Mouse (Mus musculus) limb, embryonic 15.5 days (tissue): ENCODE results near the gene Strip1. TPM values are rescaled to one million over a fixed set of nuclear protein-coding genes. Genes with fewer than 3 reads are reported as not detected.

Experiments used
- ATAC-seq: fragments of 200-750 bp; cut with Nextera tagmentation; 2 replicates; pipeline ENCODE4 v1.8.0; 2017; ENCODE audit warnings: low read depth, moderate TSS enrichment; ENCODE audit not compliant: insufficient number of reproducible peaks, low FRiP score, low TSS enrichment
- H3K27ac ChIP-seq: fragments of 300-500 bp; sonication (generic); 2 replicates; pipeline ENCODE4 v1.5.1; 2015; ENCODE audit warnings: moderate library complexity, mild to moderate bottlenecking, inconsistent platforms
- H3K27me3 ChIP-seq: fragments of 300-500 bp; sonication (generic); 2 replicates; pipeline ENCODE4 v1.6.1; 2015; ENCODE audit warnings: inconsistent platforms
- H3K36me3 ChIP-seq: fragments of 300-500 bp; sonication (generic); 2 replicates; pipeline ENCODE4 v1.6.1; 2015; ENCODE audit warnings: inconsistent platforms
- H3K4me1 ChIP-seq: fragments of 300-500 bp; sonication (generic); 2 replicates; pipeline ENCODE4 v1.6.1; 2015; ENCODE audit warnings: inconsistent platforms
- H3K4me2 ChIP-seq: fragments of 300-500 bp; sonication (generic); 2 replicates; pipeline ENCODE4 v1.6.1; 2015; ENCODE audit warnings: mild to moderate bottlenecking, inconsistent platforms
- H3K4me3 ChIP-seq: fragments of 300-500 bp; sonication (generic); 2 replicates; pipeline ENCODE4 v1.5.1; 2015; ENCODE audit warnings: mild to moderate bottlenecking, inconsistent platforms
- H3K9ac ChIP-seq: fragments of 300-500 bp; sonication (generic); 2 replicates; pipeline ENCODE4 v1.6.1; 2015; ENCODE audit warnings: inconsistent platforms
- H3K9me3 ChIP-seq: fragments of 300-500 bp; sonication (generic); 2 replicates; pipeline ENCODE4 v1.6.1; 2016; ENCODE audit warnings: inconsistent platforms
- WGBS: fragments of 180-500 bp; shearing (Covaris S2); methylation state at CpG from one replicate; pipeline ENCODE4 v1.1.7; 2015; 5-methylcytosine and 5-hydroxymethylcytosine counted together
- polyA plus RNA-seq: library from polyadenylated mRNA; unstranded; fragments of >200 nt; fragmentation: Nextera tagmentation; extraction: Ambion mirVana; gene quantifications from 2 replicates; pipeline ENCODE4 v1.2.1, GENCODE M21; 2015

Strip1 gene
- polyA plus RNA-seq, 1 experiment from 2014 or later, result 55.8 TPM

DNA sequence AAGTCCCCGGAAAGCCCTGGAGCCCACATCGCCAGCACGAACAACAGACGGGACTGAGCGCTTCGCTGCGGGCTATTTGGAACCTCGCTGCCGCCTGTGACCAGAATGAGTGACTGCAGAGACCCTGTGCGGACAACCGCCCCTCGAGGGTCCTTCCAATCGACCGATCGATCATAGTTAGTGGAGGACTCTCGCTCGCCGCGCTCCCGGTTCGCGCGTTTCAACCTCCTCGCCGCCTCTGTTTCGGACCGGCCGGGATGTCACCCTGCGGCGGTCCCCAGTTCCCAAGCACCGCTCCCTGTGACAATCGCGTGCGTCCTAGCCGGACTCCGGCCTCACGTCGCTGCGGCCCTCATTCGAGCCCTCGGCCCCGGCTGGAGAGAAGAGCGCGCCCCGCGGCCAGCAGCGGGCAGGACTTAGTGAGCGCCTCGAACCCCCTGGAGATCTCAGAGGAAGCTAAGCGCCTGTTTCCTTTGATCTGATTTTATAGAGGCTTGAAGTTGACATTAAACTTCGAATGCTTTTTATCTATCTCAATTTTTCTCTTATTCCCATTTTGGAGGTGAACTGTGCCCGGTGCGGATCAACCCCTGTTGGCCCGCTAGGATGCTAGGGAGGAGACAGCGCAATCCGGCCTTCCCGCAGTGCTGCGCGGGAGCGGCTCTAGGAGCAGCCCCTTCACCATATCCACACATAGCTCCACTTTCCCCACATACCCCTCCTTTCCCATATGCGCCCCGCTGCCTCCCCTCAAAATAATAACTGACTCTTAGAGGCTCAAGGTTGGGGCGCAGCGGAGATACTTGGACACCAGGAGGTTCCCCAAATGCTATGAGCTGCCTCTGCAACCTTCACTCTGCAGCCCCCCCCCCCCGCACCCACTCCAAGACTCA is 48.4 kb downstream of the Strip1 start:
- peaks cover 28% of the 10 kb centered on the region for H3K4me1 ChIP-seq
- peak overlapping the region; percentile 31 for H3K9ac ChIP-seq
- no peak for ATAC-seq
- no peaks in the 10 kb centered on the region for H3K9me3 ChIP-seq
- H3K27me3 ChIP-seq, result peaks cover 73% of the 10 kb centered on the region
- H3K4me3 ChIP-seq, result peak overlapping the region; percentile 41
- WGBS, result 2% methylated on average over 65 of the region's 65 CpGs
- H3K4me2 ChIP-seq, result peak overlapping the region; percentile 62
- H3K36me3 ChIP-seq, result no peaks in the 10 kb centered on the region
- no peak overlapping the region; the same call in 1 of the 2 replicates for H3K27ac ChIP-seq

DNA sequence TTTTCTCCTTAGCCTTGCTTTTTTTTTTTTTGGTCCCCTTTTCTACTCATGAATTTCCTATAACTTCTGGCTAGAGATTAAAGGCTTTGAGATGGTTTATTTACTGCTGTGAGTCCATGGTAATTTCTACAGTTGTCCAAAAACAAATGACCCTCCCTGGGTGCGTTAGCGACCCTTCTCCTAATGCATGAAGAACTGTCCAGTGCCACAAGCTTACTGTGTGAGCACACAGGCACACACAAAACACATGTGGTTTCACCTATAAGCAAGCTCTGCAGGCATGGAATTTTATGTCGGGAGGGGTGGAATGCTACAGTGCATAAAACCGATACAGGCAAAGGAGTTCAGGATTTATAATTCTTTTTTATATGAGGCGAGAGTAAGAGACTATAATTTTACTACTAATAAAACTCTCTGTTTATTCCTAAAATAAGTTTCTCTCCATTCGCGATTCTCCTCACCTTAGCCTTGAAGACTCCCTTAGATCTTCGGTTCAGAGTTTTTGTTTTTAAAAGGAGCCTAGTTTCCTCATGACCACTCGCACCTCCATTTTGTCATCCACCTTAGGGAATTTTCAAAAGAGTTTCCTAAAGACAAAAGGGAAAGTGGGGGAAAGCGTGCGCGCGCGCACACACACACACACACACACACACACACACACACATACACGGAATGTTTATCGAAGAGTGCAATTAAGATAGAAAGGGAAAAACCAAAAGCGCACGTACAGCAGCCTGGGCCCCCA is 49.2 kb downstream of the Strip1 start:
- Histone ChIP-seq H3K4me2 (peak overlapping the region; percentile 62), H3K27me3 (peaks cover 67% of the 10 kb centered on the region), H3K27ac (no peak overlapping the region), H3K9me3 (no peaks in the 10 kb centered on the region), H3K4me1 (peaks cover 28% of the 10 kb centered on the region), H3K9ac (no peak overlapping the region), H3K4me3 (peak overlapping the region; percentile 41), H3K36me3 (no peaks in the 10 kb centered on the region)
- no peak for ATAC-seq
- 2% methylated on average over 18 of the region's 18 CpGs for WGBS

DNA sequence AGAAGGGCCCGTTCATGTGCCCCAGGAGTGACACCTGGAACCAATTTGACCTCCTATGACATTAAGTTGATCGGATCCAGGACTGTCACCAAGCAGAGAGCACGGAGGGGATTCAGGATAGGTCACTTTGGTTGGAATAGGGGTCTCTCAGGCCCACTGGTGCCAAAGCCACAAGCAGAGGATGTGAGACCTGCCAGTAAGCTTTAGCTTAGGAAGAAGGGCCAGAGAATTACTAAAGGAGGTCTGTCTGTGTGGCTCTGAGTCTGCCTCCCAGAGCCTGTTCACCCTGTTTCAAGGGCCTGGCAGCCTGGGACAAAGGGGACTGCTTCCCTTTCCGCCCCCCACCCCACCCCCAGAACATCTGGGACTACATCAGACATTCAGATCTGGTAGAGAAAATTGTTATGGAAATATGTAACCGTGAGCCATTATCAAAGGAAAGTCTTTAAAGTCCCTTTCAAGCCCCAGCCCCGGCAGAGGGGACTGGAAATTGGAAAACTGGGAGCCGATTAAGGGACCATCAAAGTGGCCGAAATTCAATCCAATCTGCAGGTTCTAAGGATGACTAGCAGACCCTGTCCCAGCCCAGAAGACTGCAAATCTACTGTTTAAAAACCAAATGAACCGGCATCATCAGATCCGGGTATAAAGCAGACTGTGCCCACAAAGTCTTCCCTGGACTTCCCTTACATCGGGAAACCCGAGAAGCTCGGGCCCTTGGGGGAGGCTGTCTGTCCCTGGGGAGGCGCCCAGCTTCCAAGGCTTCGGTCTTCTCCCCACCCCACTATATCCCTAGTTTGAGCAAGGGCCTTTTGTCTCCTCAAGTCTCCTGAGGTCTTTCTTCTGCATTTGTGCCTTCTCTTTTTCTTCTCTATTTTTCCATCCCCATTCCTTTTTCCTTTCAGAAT is 50.1 kb downstream of the Strip1 start:
- 10% methylated on average over 15 of the region's 15 CpGs for WGBS
- Histone ChIP-seq H3K9me3 (no peaks in the 10 kb centered on the region), H3K4me2 (no peak overlapping the region), H3K4me3 (no peak overlapping the region), H3K4me1 (peaks cover 28% of the 10 kb centered on the region), H3K9ac (no peak overlapping the region), H3K27me3 (peaks cover 60% of the 10 kb centered on the region), H3K36me3 (no peaks in the 10 kb centered on the region), H3K27ac (no peak overlapping the region)
- no peak for ATAC-seq

DNA sequence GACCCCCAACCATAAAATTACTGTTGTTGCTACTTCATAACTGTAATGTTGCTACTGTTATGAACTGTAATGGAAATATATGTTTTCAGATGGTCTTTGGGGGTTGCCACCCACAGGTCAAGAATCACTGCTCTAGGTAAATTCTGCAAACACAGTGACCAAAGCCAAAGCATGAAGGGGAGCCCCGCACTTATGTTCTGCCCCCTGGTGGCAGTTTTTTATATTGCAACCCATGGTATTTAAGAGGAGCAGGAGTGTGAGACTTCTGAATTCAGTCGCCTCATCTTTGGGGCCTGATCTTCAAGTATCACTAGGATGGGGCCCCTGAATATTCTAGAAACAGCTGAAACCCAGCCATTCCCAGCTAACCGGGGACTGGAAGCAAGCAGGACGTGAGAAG is 52.0 kb downstream of the Strip1 start:
- Histone ChIP-seq H3K4me2 (no peak overlapping the region), H3K27me3 (peaks cover 41% of the 10 kb centered on the region), H3K4me1 (peaks cover 28% of the 10 kb centered on the region), H3K9ac (no peak overlapping the region), H3K9me3 (no peaks in the 10 kb centered on the region), H3K36me3 (no peaks in the 10 kb centered on the region), H3K27ac (no peak overlapping the region), H3K4me3 (no peak overlapping the region)
- WGBS, result 22% methylated on average over 4 of the region's 4 CpGs
- no peak for ATAC-seq

DNA sequence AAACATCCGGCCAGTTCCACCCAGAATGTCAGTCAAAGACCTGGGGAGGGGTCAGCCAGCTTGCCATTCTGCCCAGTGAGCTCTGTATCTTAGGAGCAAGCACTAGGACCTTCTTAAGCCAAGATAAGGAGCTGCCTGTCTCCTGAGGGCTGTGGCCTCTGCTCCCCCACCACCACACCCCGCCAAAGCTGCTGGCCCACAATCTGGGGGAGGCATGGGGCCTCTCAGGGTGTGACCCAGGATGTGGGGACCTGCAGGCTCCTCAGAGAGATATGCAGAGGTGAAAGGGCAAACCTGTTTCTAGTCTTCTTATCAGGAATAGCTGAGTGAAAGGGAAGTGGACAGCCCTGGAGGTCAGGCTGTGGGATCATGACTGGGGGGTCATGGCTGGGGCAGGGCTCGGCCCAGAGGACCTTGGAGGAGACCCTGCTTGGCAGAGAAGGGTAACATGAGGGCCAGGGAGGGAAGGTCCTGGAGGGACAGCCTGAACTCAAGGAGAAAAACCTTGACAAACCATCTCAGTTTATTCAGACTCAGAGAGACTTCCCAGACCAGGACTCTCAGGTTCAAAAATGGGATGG is 53.6 kb downstream of the Strip1 start:
- H3K27me3 ChIP-seq, result peaks cover 25% of the 10 kb centered on the region
- H3K27ac ChIP-seq, result no peak overlapping the region
- ATAC-seq, result no peak
- no peak overlapping the region for H3K4me2 ChIP-seq
- H3K4me1 ChIP-seq, result peaks cover 17% of the 10 kb centered on the region
- H3K9ac ChIP-seq, result no peak overlapping the region
- no peaks in the 10 kb centered on the region for H3K9me3 ChIP-seq
- no peaks in the 10 kb centered on the region for H3K36me3 ChIP-seq
- 39% methylated on average over 3 of the region's 3 CpGs for WGBS
- H3K4me3 ChIP-seq, result no peak overlapping the region

DNA sequence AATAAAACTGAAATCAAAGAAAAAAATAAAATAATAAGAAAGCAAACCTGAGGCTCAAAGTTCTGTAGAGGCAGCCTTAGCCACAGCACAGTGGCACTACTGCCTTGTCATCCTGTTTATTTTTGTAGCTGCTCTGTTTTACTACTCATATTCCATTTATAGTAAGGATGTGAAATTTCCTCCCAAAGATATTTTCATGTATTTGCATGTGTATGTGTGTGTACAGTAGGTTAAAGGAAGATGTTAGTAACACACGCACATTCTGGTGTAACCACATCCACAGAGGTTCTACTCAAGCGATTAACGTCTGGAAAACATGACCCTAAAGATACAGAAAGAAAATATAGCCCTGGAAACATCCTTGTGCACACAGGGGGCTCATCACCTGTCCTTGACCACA is 54.7 kb downstream of the Strip1 start:
- H3K27me3 ChIP-seq, result peaks cover 22% of the 10 kb centered on the region
- no peak overlapping the region for H3K27ac ChIP-seq
- no peak overlapping the region for H3K9ac ChIP-seq
- no peak for ATAC-seq
- H3K4me3 ChIP-seq, result no peak overlapping the region
- H3K4me1 ChIP-seq, result peaks cover 11% of the 10 kb centered on the region; the same call in 1 of the 2 replicates
- H3K36me3 ChIP-seq, result no peaks in the 10 kb centered on the region
- H3K9me3 ChIP-seq, result no peaks in the 10 kb centered on the region
- H3K4me2 ChIP-seq, result no peak overlapping the region
- WGBS, result 89% methylated on average over 3 of the region's 3 CpGs

DNA sequence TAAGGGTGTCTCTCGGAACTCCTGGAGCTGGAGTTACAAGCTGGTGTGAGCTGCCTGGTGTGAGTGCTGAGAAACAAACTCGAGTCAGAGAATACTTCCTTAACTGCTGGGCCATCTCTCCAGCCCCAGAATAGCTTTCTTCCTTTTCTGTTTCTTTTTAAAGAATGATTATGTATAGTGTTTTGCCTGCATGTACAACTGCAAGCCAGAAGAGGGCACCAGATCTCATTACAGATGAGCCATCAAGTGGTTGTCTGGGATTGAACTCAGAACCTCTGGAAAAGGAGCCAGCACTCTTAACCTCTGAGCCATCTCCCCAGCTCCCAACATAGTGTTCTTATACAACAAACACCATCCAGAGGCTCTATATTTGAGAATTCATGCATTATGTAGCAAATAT is 60.3 kb downstream of the Strip1 start:
- Histone ChIP-seq H3K9me3 (no peaks in the 10 kb centered on the region), H3K4me1 (no peaks in the 10 kb centered on the region), H3K27ac (no peak overlapping the region), H3K4me2 (no peak overlapping the region), H3K36me3 (no peaks in the 10 kb centered on the region), H3K27me3 (0 out of 2 replicates have a peak, but pooled peaks cover 3% of the 10 kb centered on the region), H3K9ac (no peak overlapping the region), H3K4me3 (no peak overlapping the region)
- 41% methylated on average over 2 of the region's 2 CpGs for WGBS
- ATAC-seq, result no peak

DNA sequence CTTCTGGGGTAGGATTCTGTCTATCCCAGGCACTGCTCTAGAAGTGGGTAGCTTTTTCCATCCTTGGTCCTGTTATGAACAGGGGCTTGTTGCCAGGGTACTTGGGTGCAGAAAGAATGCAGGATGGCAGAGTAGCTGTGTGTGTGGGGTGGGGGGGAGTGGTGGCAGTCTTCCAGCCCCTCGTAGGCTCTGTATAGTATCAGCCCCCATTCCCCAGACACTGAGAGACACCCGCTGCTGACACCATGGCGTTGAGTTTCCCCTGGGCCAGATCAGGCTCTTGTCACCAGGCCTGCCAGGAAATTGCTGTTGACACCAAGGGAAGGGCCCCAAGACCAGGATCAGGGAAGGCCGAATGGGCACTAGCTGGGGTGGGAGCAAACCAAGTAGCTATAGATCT is 62.8 kb downstream of the Strip1 start:
- ATAC-seq, result no peak
- no peak overlapping the region for H3K4me3 ChIP-seq
- H3K4me2 ChIP-seq, result no peak overlapping the region
- no peak overlapping the region for H3K27ac ChIP-seq
- H3K9ac ChIP-seq, result no peak overlapping the region
- H3K4me1 ChIP-seq, result peaks cover 3% of the 10 kb centered on the region; the same call in 1 of the 2 replicates
- H3K27me3 ChIP-seq, result 0 out of 2 replicates have a peak, but pooled peaks cover 3% of the 10 kb centered on the region
- no peaks in the 10 kb centered on the region for H3K36me3 ChIP-seq
- 58% methylated on average over 4 of the region's 4 CpGs for WGBS
- H3K9me3 ChIP-seq, result no peaks in the 10 kb centered on the region

DNA sequence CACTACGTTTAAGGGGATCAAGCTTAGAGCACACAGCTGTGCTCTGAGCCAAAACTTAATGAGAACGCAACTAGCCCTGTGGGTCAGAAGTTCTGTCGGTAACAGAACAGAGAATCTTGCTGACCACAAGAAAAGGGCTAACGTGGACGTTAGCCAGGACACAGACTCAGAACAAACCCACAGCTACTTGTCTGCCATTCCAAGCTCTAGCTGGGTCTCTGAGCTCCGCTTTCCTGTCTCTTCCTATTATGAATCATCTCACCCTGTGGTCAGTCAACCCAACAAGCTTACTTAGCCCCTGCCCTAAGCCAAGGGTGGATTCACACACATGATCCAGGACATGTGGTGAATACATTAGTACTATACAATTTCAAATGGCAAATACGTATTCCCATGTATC is 63.7 kb downstream of the Strip1 start:
- Histone ChIP-seq H3K4me3 (no peak overlapping the region), H3K9ac (no peak overlapping the region), H3K4me2 (no peak overlapping the region), H3K27me3 (0 out of 2 replicates have a peak, but pooled peaks cover 3% of the 10 kb centered on the region), H3K36me3 (no peaks in the 10 kb centered on the region), H3K4me1 (peaks cover 6% of the 10 kb centered on the region; the same call in 1 of the 2 replicates), H3K9me3 (no peaks in the 10 kb centered on the region), H3K27ac (no peak overlapping the region)
- 63% methylated on average over 7 of the region's 7 CpGs for WGBS
- no peak for ATAC-seq

DNA sequence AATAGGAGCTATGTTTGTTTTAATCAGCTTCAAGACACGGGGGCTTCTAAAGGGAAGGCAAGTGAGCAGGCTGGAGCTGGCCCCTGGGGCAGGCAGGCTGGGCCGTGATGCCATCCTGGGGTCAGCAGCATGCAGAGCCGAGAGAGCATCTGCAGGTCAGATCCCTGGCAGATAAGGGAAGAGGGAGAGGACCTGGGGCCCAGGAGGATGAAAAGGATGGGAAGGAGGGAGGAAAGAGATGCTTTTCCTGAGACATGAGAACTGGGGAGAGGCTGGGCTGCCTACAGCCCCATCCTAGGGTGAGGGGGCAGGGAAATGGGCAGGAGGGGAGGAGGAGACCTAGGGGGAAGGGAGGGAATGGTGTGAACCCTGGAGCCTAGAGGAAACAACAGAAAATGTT is 66.2 kb downstream of the Strip1 start:
- ATAC-seq, result no peak
- no peak overlapping the region for H3K4me3 ChIP-seq

DNA sequence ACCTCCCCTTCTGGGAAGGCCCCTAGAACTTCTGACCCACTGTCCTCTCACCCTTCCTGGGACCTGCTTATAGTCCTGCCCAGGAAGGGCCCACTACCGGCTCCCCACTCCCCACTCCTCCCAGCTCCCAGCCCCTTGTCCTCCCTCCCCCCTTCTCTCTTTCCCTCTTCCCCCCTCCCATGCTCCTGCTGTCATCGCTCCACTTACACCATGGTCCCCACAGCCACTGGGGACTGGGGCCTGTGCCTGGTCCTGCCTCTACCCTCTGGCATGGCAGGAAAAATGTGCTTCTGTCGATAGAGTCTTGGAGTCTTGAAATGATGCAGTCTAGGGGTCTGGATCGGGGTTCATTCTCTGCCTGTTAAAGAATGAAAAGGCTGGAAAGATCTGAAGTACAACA is 67.6 kb downstream of the Strip1 start:
- no peak for ATAC-seq
- Histone ChIP-seq H3K9ac (no peak overlapping the region), H3K27me3 (0 out of 2 replicates have a peak, but pooled peaks cover 3% of the 10 kb centered on the region), H3K9me3 (no peaks in the 10 kb centered on the region), H3K27ac (no peak overlapping the region), H3K4me3 (no peak overlapping the region), H3K36me3 (no peaks in the 10 kb centered on the region), H3K4me1 (peaks cover 16% of the 10 kb centered on the region; the same call in 1 of the 2 replicates), H3K4me2 (no peak overlapping the region)
- WGBS, result 17% methylated on average over 4 of the region's 4 CpGs

More for the DNA sequence above, 66.2 kb downstream of the Strip1 start:
- Histone ChIP-seq H3K36me3 (no peaks in the 10 kb centered on the region), H3K27me3 (0 out of 2 replicates have a peak, but pooled peaks cover 3% of the 10 kb centered on the region), H3K9me3 (no peaks in the 10 kb centered on the region), H3K9ac (no peak overlapping the region), H3K4me2 (no peak overlapping the region), H3K4me1 (peaks cover 16% of the 10 kb centered on the region; the same call in 1 of the 2 replicates), H3K27ac (no peak overlapping the region)
- WGBS, result 34% methylated on average over 3 of the region's 3 CpGs
